Mouse (Mus musculus): ENCODE data around the gene Cmya5.
"Not testable (repeated sequence)": the region's sequence is repeated elsewhere in the genome, so short reads cannot be mapped to it uniquely, and the experiment has no call there.

Gene Cmya5

GRCm38 (mm10) chr13:93144336-93145167, at the start of gene Cmya5:
TSS of gene Cmya5 (minus strand) at chr13:93144724.
- DNase-seq (ENCODE audit: low spot score in 2 of 2): peak; percentile 90 to 91

- DNase-seq (ENCODE audit: low spot score in 2 of 2): no peak
Observed at GRCm38 (mm10) chr13:93192646-93193026, 48.1 kb upstream of the Cmya5 start.

GRCm38 (mm10) chr13:93191831-93192645, 47.5 kb upstream of the Cmya5 start, which contains the start of gene Tent2:
TSS of gene Tent2 (minus strand) at chr13:93192385.
- DNase-seq (ENCODE audit: low spot score in 2 of 2): peak; percentile 96 to 97

GRCm38 (mm10) chr13:93189416-93189815, 44.9 kb upstream of the Cmya5 start:
- no peak for DNase-seq (ENCODE audit: low spot score in 2 of 2)

- no peak for DNase-seq (ENCODE audit: low spot score in 2 of 2)
Observed at GRCm38 (mm10) chr13:93188738-93189137, 44.2 kb upstream of the Cmya5 start.

- DNase-seq (ENCODE audit: low spot score in 2 of 2): not testable (repeated sequence)
Observed at GRCm38 (mm10) chr13:93187792-93188191, 43.3 kb upstream of the Cmya5 start.

GRCm38 (mm10) chr13:93180351-93180750, 35.8 kb upstream of the Cmya5 start:
- DNase-seq (ENCODE audit: low spot score in 2 of 2): no peak

- no peak for DNase-seq (ENCODE audit: low spot score in 2 of 2)
Observed at GRCm38 (mm10) chr13:93179522-93179921, 35.0 kb upstream of the Cmya5 start.

- DNase-seq (ENCODE audit: low spot score in 2 of 2): no peak
Observed at GRCm38 (mm10) chr13:93177571-93177970, 33.0 kb upstream of the Cmya5 start.

- no peak for DNase-seq (ENCODE audit: low spot score in 2 of 2)
Observed at GRCm38 (mm10) chr13:93163303-93163702, 18.8 kb upstream of the Cmya5 start.

- DNase-seq (ENCODE audit: low spot score in 2 of 2): no peak
Observed at GRCm38 (mm10) chr13:93162456-93162855, 17.9 kb upstream of the Cmya5 start.

GRCm38 (mm10) chr13:93158261-93158660, 13.7 kb upstream of the Cmya5 start:
- no peak for DNase-seq (ENCODE audit: low spot score in 2 of 2)

GRCm38 (mm10) chr13:93153280-93153679, 8.8 kb upstream of the Cmya5 start:
- no peak for DNase-seq (ENCODE audit: low spot score in 2 of 2)

GRCm38 (mm10) chr13:93143819-93144283, 673 bp downstream of the Cmya5 start:
- DNase-seq (ENCODE audit: low spot score in 2 of 2): peak in 1 of 2 experiments; percentile 57

- DNase-seq (ENCODE audit: low spot score in 2 of 2): no peak
Observed at GRCm38 (mm10) chr13:93141184-93141583, 3.3 kb downstream of the Cmya5 start.

- no peak for DNase-seq (ENCODE audit: low spot score in 2 of 2)
Observed at GRCm38 (mm10) chr13:93138059-93138458, 6.5 kb downstream of the Cmya5 start.

GRCm38 (mm10) chr13:93137098-93137497, 7.4 kb downstream of the Cmya5 start:
- DNase-seq (ENCODE audit: low spot score in 2 of 2): no peak

- no peak for DNase-seq (ENCODE audit: low spot score in 2 of 2)
Observed at GRCm38 (mm10) chr13:93136251-93136650, 8.3 kb downstream of the Cmya5 start.

- no peak for DNase-seq (ENCODE audit: low spot score in 2 of 2)
Observed at GRCm38 (mm10) chr13:93135501-93135900, 9.0 kb downstream of the Cmya5 start.

- no peak for DNase-seq (ENCODE audit: low spot score in 2 of 2)
Observed at GRCm38 (mm10) chr13:93130674-93131073, 13.8 kb downstream of the Cmya5 start.

- DNase-seq (ENCODE audit: low spot score in 2 of 2): peak; percentile 39 to 53
Observed at GRCm38 (mm10) chr13:93128961-93129360, 15.6 kb downstream of the Cmya5 start.

- DNase-seq (ENCODE audit: low spot score in 2 of 2): no peak
Observed at GRCm38 (mm10) chr13:93128111-93128860, 16.2 kb downstream of the Cmya5 start.

Data from right cerebral cortex, postnatal 10 days (tissue).